Mouse (Mus musculus): ENCODE results near the gene Spaca4. TPM values are rescaled to one million over a fixed set of nuclear protein-coding genes. Genes with fewer than 3 reads are reported as not detected.

Gene Spaca4
- total RNA-seq (2021): not detected
- not detected in 2 replicates for polyA plus RNA-seq (2012; rRNA removed)
- long read RNA-seq: 0 reads

- H3K36me3 ChIP-seq (ENCODE audit: control insufficient read depth, insufficient read depth, low read length): no peaks in the 10 kb centered on the region
- no peak within 1 kb of the TSS for H3K9ac ChIP-seq (ENCODE audit: low read depth, low read length)
These were observed at the start of gene Spaca4 for GRCm38 (mm10) chr7:45725713-45726112. Gene Spaca4, minus strand, starts transcription at chr7:45725813.

GRCm38 (mm10) chr7:45775237-45775636 lies 49.6 kb upstream of the Spaca4 start:
- DNase-seq: no peak
- Histone ChIP-seq H3K36me3 (ENCODE audit: control insufficient read depth, insufficient read depth, low read length) (no peaks in the 10 kb centered on the region), H3K27me3 (ENCODE audit: control insufficient read depth, insufficient read depth, low read length) (no peaks in the 10 kb centered on the region), H3K9ac (ENCODE audit: low read depth, low read length) (no peak overlapping the region), H3K4me3 (no peak overlapping the region), H3K27ac (no peak overlapping the region), H3K4me1 (ENCODE audit: control insufficient read depth, insufficient read depth, low read length) (no peaks in the 10 kb centered on the region), H3K79me2 (replicated peaks; ENCODE audit: control insufficient read depth, insufficient read depth, low read length) (no peaks in the 10 kb centered on the region)
- TF ChIP-seq EP300 (IDR thresholded peaks at IDR 0.05; ENCODE audit: insufficient read depth, low read depth, low read length): no peak
- TF ChIP-seq CTCF (IDR thresholded peaks at IDR 0.05): no peak
- TF ChIP-seq POLR2A (IDR thresholded peaks at IDR 0.05; ENCODE audit: insufficient read depth, low read depth, low read length): no peak
- intact Hi-C loops (cut with DNase I): no loop called here
- WGBS: 48% methylated on average over 7 of the region's 7 CpGs

More at GRCm38 (mm10) chr7:45725713-45726112, at the start of gene Spaca4:
- intact Hi-C loops (cut with DNase I): no loop called here
- WGBS: 89% methylated on average over 11 of the region's 11 CpGs
- no peak for DNase-seq
- no peak within 1 kb of the TSS for H3K4me3 ChIP-seq
- H3K27ac ChIP-seq: no peak within 1 kb of the TSS
- no peaks in the 10 kb centered on the region for H3K79me2 ChIP-seq (replicated peaks; ENCODE audit: control insufficient read depth, insufficient read depth, low read length)
- TF ChIP-seq EP300 (IDR thresholded peaks at IDR 0.05; ENCODE audit: insufficient read depth, low read depth, low read length): no peak
- TF ChIP-seq POLR2A (IDR thresholded peaks at IDR 0.05; ENCODE audit: insufficient read depth, low read depth, low read length): no peak
- TF ChIP-seq CTCF (IDR thresholded peaks at IDR 0.05): no peak
- no peaks in the 10 kb centered on the region for H3K27me3 ChIP-seq (ENCODE audit: control insufficient read depth, insufficient read depth, low read length)
- H3K4me1 ChIP-seq (ENCODE audit: control insufficient read depth, insufficient read depth, low read length): no peaks in the 10 kb centered on the region

GRCm38 (mm10) chr7:45771101-45771500 lies 45.5 kb upstream of the Spaca4 start:
- no peaks in the 10 kb centered on the region for H3K79me2 ChIP-seq (replicated peaks; ENCODE audit: control insufficient read depth, insufficient read depth, low read length)
- H3K36me3 ChIP-seq (ENCODE audit: control insufficient read depth, insufficient read depth, low read length): no peaks in the 10 kb centered on the region
- H3K27ac ChIP-seq: no peak overlapping the region
- no peaks in the 10 kb centered on the region for H3K27me3 ChIP-seq (ENCODE audit: control insufficient read depth, insufficient read depth, low read length)
- 57% methylated on average over 4 of the region's 4 CpGs for WGBS
- TF ChIP-seq CTCF (IDR thresholded peaks at IDR 0.05) (no peak), POLR2A (IDR thresholded peaks at IDR 0.05; ENCODE audit: insufficient read depth, low read depth, low read length) (no peak), EP300 (IDR thresholded peaks at IDR 0.05; ENCODE audit: insufficient read depth, low read depth, low read length) (no peak)
- no peak for DNase-seq
- H3K4me1 ChIP-seq (ENCODE audit: control insufficient read depth, insufficient read depth, low read length): no peaks in the 10 kb centered on the region
- intact Hi-C loops (cut with DNase I): no loop called here
- H3K9ac ChIP-seq (ENCODE audit: low read depth, low read length): no peak overlapping the region
- no peak overlapping the region for H3K4me3 ChIP-seq

GRCm38 (mm10) chr7:45770427-45771082 lies 44.9 kb upstream of the Spaca4 start:
- TF ChIP-seq EP300 (IDR thresholded peaks at IDR 0.05; ENCODE audit: insufficient read depth, low read depth, low read length) (no peak), CTCF (IDR thresholded peaks at IDR 0.05) (no peak)
- no peaks in the 10 kb centered on the region for H3K36me3 ChIP-seq (ENCODE audit: control insufficient read depth, insufficient read depth, low read length)
- 56% methylated on average over 8 of the region's 8 CpGs for WGBS
- no peaks in the 10 kb centered on the region for H3K79me2 ChIP-seq (replicated peaks; ENCODE audit: control insufficient read depth, insufficient read depth, low read length)
- no peaks in the 10 kb centered on the region for H3K4me1 ChIP-seq (ENCODE audit: control insufficient read depth, insufficient read depth, low read length)
- DNase-seq: no peak
- no peaks in the 10 kb centered on the region for H3K27me3 ChIP-seq (ENCODE audit: control insufficient read depth, insufficient read depth, low read length)
- no peak overlapping the region for H3K27ac ChIP-seq
- no peak overlapping the region for H3K4me3 ChIP-seq
- intact Hi-C loops (cut with DNase I): no loop called here
- H3K9ac ChIP-seq (ENCODE audit: low read depth, low read length): no peak overlapping the region

- WGBS: 95% methylated on average over 6 of the region's 6 CpGs
- Histone ChIP-seq H3K27me3 (ENCODE audit: control insufficient read depth, insufficient read depth, low read length) (no peaks in the 10 kb centered on the region), H3K36me3 (ENCODE audit: control insufficient read depth, insufficient read depth, low read length) (no peaks in the 10 kb centered on the region), H3K79me2 (replicated peaks; ENCODE audit: control insufficient read depth, insufficient read depth, low read length) (no peaks in the 10 kb centered on the region), H3K4me1 (ENCODE audit: control insufficient read depth, insufficient read depth, low read length) (no peaks in the 10 kb centered on the region), H3K27ac (no peak overlapping the region), H3K4me3 (no peak overlapping the region), H3K9ac (ENCODE audit: low read depth, low read length) (no peak overlapping the region)
- no peak for DNase-seq
- intact Hi-C loops (cut with DNase I): no loop called here
- TF ChIP-seq EP300 (IDR thresholded peaks at IDR 0.05; ENCODE audit: insufficient read depth, low read depth, low read length): no peak
- TF ChIP-seq POLR2A (IDR thresholded peaks at IDR 0.05; ENCODE audit: insufficient read depth, low read depth, low read length): no peak
- no peak for TF ChIP-seq CTCF (IDR thresholded peaks at IDR 0.05)
These were observed 41.9 kb upstream of the Spaca4 start for GRCm38 (mm10) chr7:45767500-45767899.

- no peaks in the 10 kb centered on the region for H3K27me3 ChIP-seq (ENCODE audit: control insufficient read depth, insufficient read depth, low read length)
- TF ChIP-seq POLR2A (IDR thresholded peaks at IDR 0.05; ENCODE audit: insufficient read depth, low read depth, low read length) (no peak), CTCF (IDR thresholded peaks at IDR 0.05) (no peak), EP300 (IDR thresholded peaks at IDR 0.05; ENCODE audit: insufficient read depth, low read depth, low read length) (no peak)
- WGBS: 53% methylated on average over 8 of the region's 8 CpGs
- intact Hi-C loops (cut with DNase I): no loop called here
- no peak overlapping the region for H3K4me3 ChIP-seq
- H3K9ac ChIP-seq (ENCODE audit: low read depth, low read length): no peak overlapping the region
- H3K79me2 ChIP-seq (replicated peaks; ENCODE audit: control insufficient read depth, insufficient read depth, low read length): no peaks in the 10 kb centered on the region
- no peaks in the 10 kb centered on the region for H3K4me1 ChIP-seq (ENCODE audit: control insufficient read depth, insufficient read depth, low read length)
- no peak overlapping the region for H3K27ac ChIP-seq
- H3K36me3 ChIP-seq (ENCODE audit: control insufficient read depth, insufficient read depth, low read length): no peaks in the 10 kb centered on the region
- no peak for DNase-seq
These were observed 41.2 kb upstream of the Spaca4 start for GRCm38 (mm10) chr7:45766764-45767163.

All from heart, adult 2 months (tissue).